Mouse (Mus musculus): ENCODE measurements around the gene Smg6. TPM values are rescaled to one million over a fixed set of nuclear protein-coding genes. Genes with fewer than 3 reads are reported as not detected.

The Smg6 gene
- polyA plus RNA-seq, 1 experiment = 6.6 TPM

DNA sequence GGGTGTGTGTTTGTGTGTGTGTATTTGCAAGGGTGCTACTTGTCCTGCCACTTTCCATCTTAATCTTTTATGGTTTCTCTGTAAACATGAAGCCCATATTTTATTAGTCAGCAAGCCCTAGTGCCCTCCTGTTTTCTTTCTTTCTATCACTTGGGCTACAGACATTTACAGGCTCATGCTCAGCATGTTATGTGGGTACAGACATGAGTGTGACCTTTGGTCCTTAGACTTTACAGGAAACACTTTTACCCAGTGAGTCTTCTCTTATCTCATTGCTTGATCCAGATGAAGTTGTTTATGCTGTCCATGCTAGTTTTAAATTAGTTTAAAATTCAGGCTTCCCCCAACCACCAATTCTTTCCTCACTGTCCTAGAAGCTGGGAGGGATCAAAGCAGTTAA is 36.3 kb downstream of the Smg6 start:
- Histone ChIP-seq H3K4me1 (ENCODE audit: control insufficient read depth, insufficient read depth, insufficient read length, low read length) (peaks cover 4% of the 10 kb centered on the region; the same call in 1 of the 2 replicates), H3K4me3 (ENCODE audit: insufficient read depth, low read depth, low read length) (no peak overlapping the region), H3K27ac (replicated peaks; ENCODE audit: low read depth, low read length) (no peak overlapping the region)

DNA sequence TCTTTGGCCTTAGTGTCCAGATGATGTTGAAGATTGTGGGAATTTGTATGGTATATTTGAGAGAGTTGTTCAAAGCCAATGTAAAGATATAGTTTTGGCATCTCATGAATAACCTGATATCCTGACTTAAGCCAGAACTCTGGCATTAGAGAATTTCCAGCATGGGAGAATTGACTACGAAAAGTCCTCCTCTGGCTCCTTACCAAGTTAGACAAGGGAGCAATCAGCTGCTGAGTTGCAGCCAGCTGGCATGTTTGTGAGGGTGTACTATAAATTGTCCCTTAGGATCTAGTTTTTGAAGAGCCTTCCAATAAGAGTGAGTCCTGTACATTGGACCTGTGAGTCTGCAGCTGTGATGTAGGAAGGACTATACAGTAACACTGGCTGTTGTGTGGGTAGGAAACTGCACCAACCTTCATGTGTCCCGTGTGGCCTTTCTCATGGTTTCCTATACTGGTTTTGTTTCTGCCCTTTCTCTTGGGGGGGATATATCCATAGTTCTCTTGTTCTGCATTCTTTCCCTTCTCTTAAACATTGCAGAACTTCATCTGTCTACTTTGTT is 37.3 kb downstream of the Smg6 start:
- no peak overlapping the region for H3K4me3 ChIP-seq (ENCODE audit: insufficient read depth, low read depth, low read length)
- no peak overlapping the region for H3K27ac ChIP-seq (replicated peaks; ENCODE audit: low read depth, low read length)
- peaks cover 4% of the 10 kb centered on the region; the same call in 1 of the 2 replicates for H3K4me1 ChIP-seq (ENCODE audit: control insufficient read depth, insufficient read depth, insufficient read length, low read length)

GRCm38 (mm10) chr11:74965516-74965915 is 39.9 kb downstream of the Smg6 start:
- H3K4me1 ChIP-seq (ENCODE audit: control insufficient read depth, insufficient read depth, insufficient read length, low read length) = peaks cover 2% of the 10 kb centered on the region; the same call in 1 of the 2 replicates
- H3K4me3 ChIP-seq (ENCODE audit: insufficient read depth, low read depth, low read length) = no peak overlapping the region
- no peak overlapping the region for H3K27ac ChIP-seq (replicated peaks; ENCODE audit: low read depth, low read length)

DNA sequence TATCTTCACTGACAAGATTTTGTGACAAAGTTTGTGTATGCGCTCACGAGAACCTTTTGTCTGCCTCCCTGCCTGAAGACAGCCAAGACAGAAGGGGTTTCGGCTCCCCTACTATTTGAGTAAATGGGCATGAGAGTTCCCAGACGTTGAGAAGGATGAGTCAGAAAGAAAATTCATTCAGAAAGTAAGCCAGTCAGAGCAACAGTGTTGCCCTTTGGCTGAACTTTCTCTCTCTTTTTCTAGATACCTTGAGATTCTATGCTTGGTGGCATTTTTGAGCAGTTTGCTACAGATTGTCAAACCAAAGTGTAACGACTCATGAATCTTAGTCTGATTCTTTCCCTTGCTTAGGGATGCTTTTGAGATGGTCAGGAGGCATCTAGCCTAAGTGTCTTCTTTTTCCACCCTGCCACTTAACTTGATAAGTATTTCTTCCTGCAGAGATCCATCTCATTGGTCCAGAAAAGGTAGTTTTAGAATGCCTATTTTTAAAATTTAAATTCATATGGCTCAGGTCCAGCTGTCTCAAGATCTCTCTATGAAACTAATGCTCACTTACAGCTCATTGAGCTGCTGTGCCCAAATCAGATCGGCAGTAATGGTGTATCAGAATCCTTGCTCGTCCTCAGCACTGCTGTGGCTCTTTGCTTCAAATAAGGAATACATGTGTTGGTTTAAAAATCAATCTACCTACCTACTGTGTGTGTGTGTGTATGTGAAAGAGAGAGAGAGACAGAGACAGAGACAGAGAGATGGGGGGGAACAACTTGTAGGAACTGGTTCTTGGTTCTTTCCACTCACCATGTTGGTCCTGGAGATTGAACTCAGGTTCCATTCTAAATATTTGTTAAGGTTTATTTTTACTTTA is 47.9 kb downstream of the Smg6 start:
- H3K27ac ChIP-seq (replicated peaks; ENCODE audit: low read depth, low read length) = no peak overlapping the region

GRCm38 (mm10) chr11:74974615-74975014 is 49.0 kb downstream of the Smg6 start:
- no peak overlapping the region for H3K4me3 ChIP-seq (ENCODE audit: insufficient read depth, low read depth, low read length)
- H3K4me1 ChIP-seq (ENCODE audit: control insufficient read depth, insufficient read depth, insufficient read length, low read length) = no peaks in the 10 kb centered on the region
- no peak overlapping the region for H3K27ac ChIP-seq (replicated peaks; ENCODE audit: low read depth, low read length)

More for the DNA sequence above, 47.9 kb downstream of the Smg6 start:
- H3K4me1 ChIP-seq (ENCODE audit: control insufficient read depth, insufficient read depth, insufficient read length, low read length) = no peaks in the 10 kb centered on the region
- no peak overlapping the region for H3K4me3 ChIP-seq (ENCODE audit: insufficient read depth, low read depth, low read length)

- Histone ChIP-seq H3K27ac (replicated peaks; ENCODE audit: low read depth, low read length) (no peak overlapping the region), H3K4me1 (ENCODE audit: control insufficient read depth, insufficient read depth, insufficient read length, low read length) (no peaks in the 10 kb centered on the region), H3K4me3 (ENCODE audit: insufficient read depth, low read depth, low read length) (no peak overlapping the region)
These were observed 51.4 kb downstream of the Smg6 start for GRCm38 (mm10) chr11:74976835-74977687.

GRCm38 (mm10) chr11:74981464-74981863 is 55.8 kb downstream of the Smg6 start:
- Histone ChIP-seq H3K4me1 (ENCODE audit: control insufficient read depth, insufficient read depth, insufficient read length, low read length) (no peaks in the 10 kb centered on the region), H3K27ac (replicated peaks; ENCODE audit: low read depth, low read length) (no peak overlapping the region), H3K4me3 (ENCODE audit: insufficient read depth, low read depth, low read length) (no peak overlapping the region)

DNA sequence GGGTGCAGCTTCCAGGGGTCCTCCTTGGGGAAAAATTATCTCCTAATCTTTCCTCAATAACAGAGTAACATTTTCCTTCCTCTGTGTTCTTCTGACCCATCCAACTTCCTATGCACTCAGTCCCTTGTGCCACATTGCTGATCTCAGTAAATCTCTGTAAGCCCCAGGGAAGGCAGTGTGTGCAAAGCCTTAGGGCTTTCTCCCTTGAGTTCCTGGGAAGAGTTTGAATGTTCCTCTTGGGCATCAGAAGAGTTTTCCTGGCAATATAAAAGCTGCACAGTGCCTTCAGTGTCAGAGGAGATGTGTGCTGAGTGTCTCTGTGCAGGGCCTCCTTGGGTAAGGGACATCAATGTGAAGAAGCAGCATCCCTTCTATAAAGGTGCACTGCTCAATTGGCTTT is 56.6 kb downstream of the Smg6 start:
- no peaks in the 10 kb centered on the region for H3K4me1 ChIP-seq (ENCODE audit: control insufficient read depth, insufficient read depth, insufficient read length, low read length)
- H3K4me3 ChIP-seq (ENCODE audit: insufficient read depth, low read depth, low read length) = no peak overlapping the region
- peak overlapping the region; percentile 20 for H3K27ac ChIP-seq (replicated peaks; ENCODE audit: low read depth, low read length)

DNA sequence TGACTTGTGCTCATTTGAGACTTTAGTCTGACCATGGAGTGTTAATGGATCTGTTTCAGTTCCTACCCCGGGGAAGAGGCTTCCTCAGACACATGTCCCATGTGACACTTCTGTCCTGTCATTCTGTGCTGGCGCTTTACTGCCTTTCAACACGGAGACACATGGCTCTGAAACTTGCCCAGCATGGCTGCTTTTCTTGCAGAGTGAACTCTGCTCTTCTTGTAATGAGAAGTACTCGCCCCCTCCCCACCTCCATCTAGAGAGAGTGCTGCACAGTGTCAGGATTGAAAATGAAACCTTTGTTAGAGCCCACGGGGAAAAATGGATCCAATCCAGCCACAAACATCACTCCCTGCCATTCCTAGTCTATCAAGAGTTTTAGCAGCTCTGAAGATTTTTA is 62.5 kb downstream of the Smg6 start:
- Histone ChIP-seq H3K4me1 (ENCODE audit: control insufficient read depth, insufficient read depth, insufficient read length, low read length) (peaks cover 21% of the 10 kb centered on the region; the same call in 1 of the 2 replicates), H3K27ac (replicated peaks; ENCODE audit: low read depth, low read length) (peak overlapping the region; percentile 84), H3K4me3 (ENCODE audit: insufficient read depth, low read depth, low read length) (peak overlapping the region; percentile 21; the same call in 1 of the 2 replicates)

DNA sequence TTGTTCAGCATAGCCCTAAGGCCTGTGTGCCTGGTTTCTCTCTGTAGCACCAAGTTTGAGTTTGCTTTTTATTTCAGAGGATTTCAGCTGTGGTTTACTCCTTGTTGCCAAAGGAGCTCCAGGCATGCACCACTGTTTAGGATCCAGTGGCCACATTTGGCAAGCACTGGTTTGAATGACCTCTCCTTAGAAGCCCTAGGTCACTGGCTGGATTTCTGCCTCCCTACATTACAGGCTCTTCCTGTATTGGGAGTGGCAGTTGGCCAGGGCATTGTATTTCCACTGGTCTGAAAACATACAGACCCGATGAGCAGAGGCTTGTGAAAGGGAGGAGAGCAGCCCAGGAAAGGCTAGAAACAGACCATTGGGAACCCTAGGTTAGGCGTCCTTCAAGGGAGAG is 63.4 kb downstream of the Smg6 start:
- Histone ChIP-seq H3K4me3 (ENCODE audit: insufficient read depth, low read depth, low read length) (no peak overlapping the region), H3K27ac (replicated peaks; ENCODE audit: low read depth, low read length) (peak overlapping the region; percentile 84), H3K4me1 (ENCODE audit: control insufficient read depth, insufficient read depth, insufficient read length, low read length) (peaks cover 21% of the 10 kb centered on the region; the same call in 1 of the 2 replicates)

GRCm38 (mm10) chr11:74990501-74990900 is 64.9 kb downstream of the Smg6 start:
- no peak overlapping the region for H3K4me3 ChIP-seq (ENCODE audit: insufficient read depth, low read depth, low read length)
- peak overlapping the region; percentile 51 for H3K27ac ChIP-seq (replicated peaks; ENCODE audit: low read depth, low read length)
- peaks cover 21% of the 10 kb centered on the region; the same call in 1 of the 2 replicates for H3K4me1 ChIP-seq (ENCODE audit: control insufficient read depth, insufficient read depth, insufficient read length, low read length)

DNA sequence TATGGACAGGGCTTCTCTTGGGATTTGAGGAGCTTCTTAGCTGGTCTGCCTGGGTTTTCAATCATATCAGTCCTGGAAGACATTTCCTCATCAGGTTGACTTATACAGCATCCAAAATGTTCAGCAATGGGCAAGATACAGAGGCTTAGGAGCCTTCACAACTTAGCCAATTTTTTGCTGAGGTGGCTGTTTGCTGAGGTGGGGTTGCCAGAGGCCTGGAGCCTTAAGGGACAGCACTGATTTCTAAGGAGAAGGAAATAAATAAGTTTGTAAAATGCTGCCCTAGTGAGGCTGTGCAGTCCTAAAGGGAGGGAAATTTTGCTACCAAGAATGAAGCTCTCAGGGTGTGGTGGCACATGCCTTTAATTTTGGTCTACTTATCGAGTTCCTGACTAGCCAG is 65.7 kb downstream of the Smg6 start:
- H3K4me1 ChIP-seq (ENCODE audit: control insufficient read depth, insufficient read depth, insufficient read length, low read length) = peaks cover 21% of the 10 kb centered on the region; the same call in 1 of the 2 replicates
- H3K27ac ChIP-seq (replicated peaks; ENCODE audit: low read depth, low read length) = peak overlapping the region; percentile 51
- no peak overlapping the region for H3K4me3 ChIP-seq (ENCODE audit: insufficient read depth, low read depth, low read length)

DNA sequence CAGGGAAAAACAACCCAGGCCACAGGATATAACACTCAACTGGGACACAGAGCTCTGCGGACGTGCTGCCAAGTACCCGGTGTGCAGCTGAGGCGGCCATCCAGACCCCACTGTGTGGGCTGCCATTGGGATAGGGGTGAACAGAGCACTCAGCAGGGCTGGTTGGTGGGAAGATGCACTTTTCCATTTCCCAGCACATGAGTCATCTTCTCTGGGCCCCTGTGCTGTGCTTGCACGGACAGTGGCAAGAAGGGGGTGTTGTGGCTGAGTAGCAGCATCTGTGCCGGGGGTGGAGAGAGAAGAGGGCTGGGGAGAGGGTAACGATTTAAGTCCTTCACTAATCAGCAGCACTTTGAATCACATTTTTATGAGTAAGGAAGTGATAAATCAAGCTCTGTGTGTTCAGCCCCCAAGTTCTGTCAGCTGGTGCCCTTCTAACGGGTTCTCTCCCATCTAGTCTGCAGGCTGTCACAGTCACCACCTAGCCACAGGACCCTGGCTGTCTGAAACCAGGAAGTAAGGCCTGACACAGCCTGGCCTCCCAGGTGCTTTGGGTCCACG is 66.9 kb downstream of the Smg6 start:
- 0 out of 2 replicates have a peak overlapping the region, but pooled peaks have one; percentile 28 for H3K27ac ChIP-seq (replicated peaks; ENCODE audit: low read depth, low read length)

DNA sequence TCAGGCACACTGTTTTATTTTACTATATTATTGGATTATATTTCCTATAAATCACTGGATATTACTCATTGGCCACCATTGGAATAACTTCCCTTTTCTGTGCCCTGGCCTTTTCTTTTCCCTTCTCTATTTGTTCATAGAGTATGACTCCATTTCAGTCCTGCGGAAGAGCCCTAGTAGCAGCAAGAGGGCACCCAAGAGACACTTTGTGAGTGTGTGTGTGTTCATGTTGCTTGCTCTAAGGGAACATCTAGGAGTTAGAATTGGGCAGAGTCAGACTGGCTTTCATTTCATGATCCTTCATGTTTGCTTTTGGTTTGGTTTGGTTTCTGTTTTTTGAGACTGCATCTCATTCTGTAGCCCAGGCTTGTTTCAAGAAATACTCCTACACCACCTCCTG is 68.5 kb downstream of the Smg6 start:
- H3K4me1 ChIP-seq (ENCODE audit: control insufficient read depth, insufficient read depth, insufficient read length, low read length) = peaks cover 9% of the 10 kb centered on the region; the same call in 1 of the 2 replicates
- no peak overlapping the region for H3K27ac ChIP-seq (replicated peaks; ENCODE audit: low read depth, low read length)
- no peak overlapping the region for H3K4me3 ChIP-seq (ENCODE audit: insufficient read depth, low read depth, low read length)

More for the DNA sequence above, 66.9 kb downstream of the Smg6 start:
- no peak overlapping the region for H3K4me3 ChIP-seq (ENCODE audit: insufficient read depth, low read depth, low read length)
- peaks cover 21% of the 10 kb centered on the region; the same call in 1 of the 2 replicates for H3K4me1 ChIP-seq (ENCODE audit: control insufficient read depth, insufficient read depth, insufficient read length, low read length)
